Mouse (Mus musculus): ENCODE results near the gene Ciita. TPM values are rescaled to one million over a fixed set of nuclear protein-coding genes. Genes with fewer than 3 reads are reported as not detected.

Gene Ciita
- polyA plus RNA-seq, 1 experiment from 2014 or later: 0.30 TPM

- WGBS: 73% methylated on average over 1 of the region's 1 CpGs
- no peak overlapping the region for H3K4me3 ChIP-seq
- ATAC-seq (ENCODE audit: insufficient number of reproducible peaks, insufficient read depth, low FRiP score, low TSS enrichment, low read depth): no peak
- H3K9ac ChIP-seq: no peak overlapping the region
- H3K4me1 ChIP-seq: 0 out of 2 replicates have a peak, but pooled peaks cover 3% of the 10 kb centered on the region
- no peak overlapping the region for H3K27ac ChIP-seq
- no peaks in the 10 kb centered on the region for H3K36me3 ChIP-seq
- no peaks in the 10 kb centered on the region for H3K27me3 ChIP-seq
- no peaks in the 10 kb centered on the region for H3K9me3 ChIP-seq
- no peak overlapping the region for H3K4me2 ChIP-seq
Observed at GRCm38 (mm10) chr16:10522811-10523210, 43.0 kb downstream of the Ciita start.

GRCm38 (mm10) chr16:10523650-10524049 is 43.8 kb downstream of the Ciita start:
- 85% methylated on average over 8 of the region's 8 CpGs for WGBS
- no peak for ATAC-seq (ENCODE audit: insufficient number of reproducible peaks, insufficient read depth, low FRiP score, low TSS enrichment, low read depth)
- Histone ChIP-seq H3K27me3 (no peaks in the 10 kb centered on the region), H3K4me1 (0 out of 2 replicates have a peak, but pooled peaks cover 3% of the 10 kb centered on the region), H3K9me3 (no peaks in the 10 kb centered on the region), H3K4me3 (no peak overlapping the region), H3K4me2 (no peak overlapping the region), H3K9ac (no peak overlapping the region), H3K36me3 (0 out of 2 replicates have a peak, but pooled peaks cover under 1% of the 10 kb centered on the region), H3K27ac (no peak overlapping the region)

- Histone ChIP-seq H3K4me2 (no peak overlapping the region), H3K9me3 (no peaks in the 10 kb centered on the region), H3K4me1 (0 out of 2 replicates have a peak, but pooled peaks cover 3% of the 10 kb centered on the region), H3K36me3 (peaks cover 13% of the 10 kb centered on the region), H3K9ac (no peak overlapping the region), H3K27me3 (no peaks in the 10 kb centered on the region), H3K27ac (no peak overlapping the region), H3K4me3 (no peak overlapping the region)
- 82% methylated on average over 4 of the region's 4 CpGs for WGBS
- ATAC-seq (ENCODE audit: insufficient number of reproducible peaks, insufficient read depth, low FRiP score, low TSS enrichment, low read depth): no peak
Observed at GRCm38 (mm10) chr16:10524866-10525609, 45.2 kb downstream of the Ciita start.

- H3K9ac ChIP-seq: no peak overlapping the region
- H3K9me3 ChIP-seq: no peaks in the 10 kb centered on the region
- no peak overlapping the region for H3K27ac ChIP-seq
- ATAC-seq (ENCODE audit: insufficient number of reproducible peaks, insufficient read depth, low FRiP score, low TSS enrichment, low read depth): no peak
- no peaks in the 10 kb centered on the region for H3K27me3 ChIP-seq
- H3K4me1 ChIP-seq: 0 out of 2 replicates have a peak, but pooled peaks cover 3% of the 10 kb centered on the region
- 66% methylated on average over 2 of the region's 2 CpGs for WGBS
- no peak overlapping the region for H3K4me2 ChIP-seq
- H3K4me3 ChIP-seq: no peak overlapping the region
- peaks cover 18% of the 10 kb centered on the region for H3K36me3 ChIP-seq
Observed at GRCm38 (mm10) chr16:10525610-10525980, 45.7 kb downstream of the Ciita start.

- Histone ChIP-seq H3K4me3 (no peak overlapping the region), H3K9ac (no peak overlapping the region), H3K27me3 (no peaks in the 10 kb centered on the region), H3K4me1 (no peaks in the 10 kb centered on the region), H3K9me3 (no peaks in the 10 kb centered on the region), H3K4me2 (no peak overlapping the region), H3K36me3 (peaks cover 32% of the 10 kb centered on the region), H3K27ac (no peak overlapping the region)
- ATAC-seq (ENCODE audit: insufficient number of reproducible peaks, insufficient read depth, low FRiP score, low TSS enrichment, low read depth): no peak
- WGBS: 80% methylated on average over 6 of the region's 6 CpGs
Observed at GRCm38 (mm10) chr16:10527046-10527644, 47.3 kb downstream of the Ciita start.

DNA sequence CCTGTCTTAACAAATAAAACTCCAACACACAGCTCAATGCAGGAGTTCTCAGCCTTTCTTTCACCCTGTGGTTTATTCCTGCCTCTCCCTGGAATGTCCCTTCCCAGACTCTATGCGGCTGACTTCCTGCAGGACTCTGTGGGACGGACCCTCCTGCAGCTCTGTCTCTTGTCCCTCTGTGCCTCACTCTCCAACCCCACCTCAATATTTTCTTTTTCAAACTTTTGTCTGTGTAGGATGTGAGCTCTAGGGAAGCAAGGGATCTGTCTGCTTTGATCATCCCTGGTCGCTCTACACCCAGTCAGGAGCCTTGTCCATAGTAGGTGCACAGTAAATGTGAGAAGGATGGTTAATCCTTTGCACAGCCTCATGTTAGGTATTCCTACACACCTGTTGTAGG is 48.5 kb downstream of the Ciita start:
- Histone ChIP-seq H3K36me3 (peaks cover 40% of the 10 kb centered on the region), H3K27me3 (no peaks in the 10 kb centered on the region), H3K9ac (no peak overlapping the region), H3K4me1 (peaks cover 2% of the 10 kb centered on the region; the same call in 1 of the 2 replicates), H3K27ac (no peak overlapping the region), H3K4me2 (no peak overlapping the region), H3K4me3 (no peak overlapping the region), H3K9me3 (no peaks in the 10 kb centered on the region)
- WGBS: 81% methylated on average over 3 of the region's 3 CpGs
- no peak for ATAC-seq (ENCODE audit: insufficient number of reproducible peaks, insufficient read depth, low FRiP score, low TSS enrichment, low read depth)

- peaks cover 3% of the 10 kb centered on the region; the same call in 1 of the 2 replicates for H3K4me1 ChIP-seq
- no peaks in the 10 kb centered on the region for H3K27me3 ChIP-seq
- no peak overlapping the region for H3K4me2 ChIP-seq
- no peak overlapping the region for H3K4me3 ChIP-seq
- no peak overlapping the region for H3K9ac ChIP-seq
- 93% methylated on average over 4 of the region's 4 CpGs for WGBS
- H3K27ac ChIP-seq: no peak overlapping the region
- H3K36me3 ChIP-seq: peaks cover 44% of the 10 kb centered on the region
- ATAC-seq (ENCODE audit: insufficient number of reproducible peaks, insufficient read depth, low FRiP score, low TSS enrichment, low read depth): no peak
- H3K9me3 ChIP-seq: no peaks in the 10 kb centered on the region
Observed at GRCm38 (mm10) chr16:10530179-10530578, 50.3 kb downstream of the Ciita start.

GRCm38 (mm10) chr16:10533781-10534180 is 53.9 kb downstream of the Ciita start:
- H3K27ac ChIP-seq: no peak overlapping the region
- H3K9me3 ChIP-seq: no peaks in the 10 kb centered on the region
- ATAC-seq (ENCODE audit: insufficient number of reproducible peaks, insufficient read depth, low FRiP score, low TSS enrichment, low read depth): no peak
- no peak overlapping the region for H3K4me3 ChIP-seq
- no peak overlapping the region for H3K9ac ChIP-seq
- WGBS: 90% methylated on average over 4 of the region's 4 CpGs
- peaks cover 49% of the 10 kb centered on the region for H3K36me3 ChIP-seq
- no peaks in the 10 kb centered on the region for H3K27me3 ChIP-seq
- peaks cover 10% of the 10 kb centered on the region for H3K4me1 ChIP-seq
- no peak overlapping the region for H3K4me2 ChIP-seq

GRCm38 (mm10) chr16:10534567-10534966 is 54.7 kb downstream of the Ciita start:
- H3K9ac ChIP-seq: no peak overlapping the region
- no peaks in the 10 kb centered on the region for H3K9me3 ChIP-seq
- no peaks in the 10 kb centered on the region for H3K27me3 ChIP-seq
- H3K4me1 ChIP-seq: peaks cover 16% of the 10 kb centered on the region
- WGBS: 72% methylated on average over 7 of the region's 7 CpGs
- no peak overlapping the region for H3K4me3 ChIP-seq
- H3K27ac ChIP-seq: no peak overlapping the region
- no peak for ATAC-seq (ENCODE audit: insufficient number of reproducible peaks, insufficient read depth, low FRiP score, low TSS enrichment, low read depth)
- no peak overlapping the region for H3K4me2 ChIP-seq
- peaks cover 43% of the 10 kb centered on the region for H3K36me3 ChIP-seq

DNA sequence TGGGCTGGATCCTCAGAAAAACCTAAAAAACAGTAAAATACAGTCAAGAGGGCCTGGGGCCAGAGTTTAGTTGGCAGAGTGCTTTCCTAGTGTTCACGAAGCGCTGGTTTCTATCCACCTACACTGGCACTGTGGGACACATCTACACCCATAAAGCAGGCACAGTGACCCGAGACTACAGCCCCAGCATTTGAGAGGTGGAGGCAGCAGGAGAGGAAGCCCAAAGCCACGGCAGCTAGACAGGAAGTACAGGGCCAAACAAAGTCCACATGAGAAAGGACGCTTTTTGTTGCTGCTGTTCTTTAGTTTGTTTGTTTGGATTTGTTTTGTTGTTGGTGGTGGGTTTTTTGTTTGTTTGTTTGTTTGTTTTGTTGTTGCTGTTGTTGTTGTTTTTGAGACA is 56.5 kb downstream of the Ciita start:
- peaks cover 27% of the 10 kb centered on the region for H3K36me3 ChIP-seq
- no peak overlapping the region for H3K27ac ChIP-seq
- no peaks in the 10 kb centered on the region for H3K9me3 ChIP-seq
- H3K9ac ChIP-seq: no peak overlapping the region
- 83% methylated on average over 5 of the region's 5 CpGs for WGBS
- peaks cover 33% of the 10 kb centered on the region for H3K4me1 ChIP-seq
- H3K4me2 ChIP-seq: no peak overlapping the region
- no peaks in the 10 kb centered on the region for H3K27me3 ChIP-seq
- ATAC-seq (ENCODE audit: insufficient number of reproducible peaks, insufficient read depth, low FRiP score, low TSS enrichment, low read depth): no peak
- H3K4me3 ChIP-seq: no peak overlapping the region

DNA sequence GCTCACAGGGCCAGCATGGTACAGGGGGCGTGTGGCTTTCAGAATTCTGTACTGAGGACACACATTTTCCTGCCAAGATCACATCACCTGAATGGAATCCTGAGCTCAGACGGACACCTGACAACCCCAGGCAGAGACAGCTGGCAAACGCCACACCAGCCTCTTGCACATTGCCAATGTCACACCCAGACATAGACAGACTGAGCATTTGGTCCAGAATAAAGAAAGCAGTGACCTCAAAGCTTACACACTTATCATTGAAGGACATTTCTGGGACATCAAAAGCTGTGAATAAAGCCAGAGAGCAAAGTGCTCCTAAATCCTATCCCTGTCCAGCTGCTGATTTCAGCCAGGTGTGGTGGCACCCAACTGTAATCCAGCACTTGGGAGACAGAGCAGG is 57.1 kb downstream of the Ciita start:
- Histone ChIP-seq H3K27me3 (no peaks in the 10 kb centered on the region), H3K4me1 (peaks cover 39% of the 10 kb centered on the region), H3K36me3 (peaks cover 21% of the 10 kb centered on the region), H3K4me3 (no peak overlapping the region), H3K27ac (no peak overlapping the region), H3K9ac (no peak overlapping the region), H3K9me3 (no peaks in the 10 kb centered on the region), H3K4me2 (no peak overlapping the region)
- ATAC-seq (ENCODE audit: insufficient number of reproducible peaks, insufficient read depth, low FRiP score, low TSS enrichment, low read depth): no peak
- 77% methylated on average over 3 of the region's 3 CpGs for WGBS
